Mouse (Mus musculus): Measurements from ENCODE around the gene Hist2h3c1.

DNA sequence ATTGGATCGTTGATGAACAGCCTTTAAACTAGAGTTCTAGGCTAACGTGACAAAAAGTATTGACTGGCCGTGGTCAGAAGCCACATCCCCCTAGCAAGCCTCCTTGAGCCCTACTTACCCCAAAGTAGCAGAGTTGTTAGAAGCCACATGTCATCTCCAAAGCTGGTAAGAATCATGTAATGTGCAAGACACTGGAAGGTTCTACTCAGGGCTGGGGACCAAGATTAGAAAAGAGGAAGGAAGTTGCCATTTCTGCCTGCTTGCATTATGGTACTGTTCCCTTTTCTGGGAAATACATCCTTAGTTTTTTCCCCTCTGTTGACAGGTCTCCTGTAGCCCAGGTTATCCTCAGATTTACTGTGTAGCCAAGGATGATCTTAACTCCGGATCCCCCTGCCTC, 47.3 kb downstream of the Hist2h3c1 start, which contains the start of gene Fcgr1:
- TF ChIP-seq HCFC1 (IDR thresholded peaks at IDR 0.05; ENCODE audit: borderline replicate concordance, insufficient read depth, low read length), result no peak
- no peak for TF ChIP-seq CHD2 (IDR thresholded peaks at IDR 0.05; ENCODE audit: low read depth, low read length)
- no peak for TF ChIP-seq ZC3H11A (IDR thresholded peaks at IDR 0.05; ENCODE audit: borderline replicate concordance, low read depth, low read length)
- TF ChIP-seq ZNF384 (IDR thresholded peaks at IDR 0.05; ENCODE audit: low read depth, low read length), result no peak
- no peak for TF ChIP-seq MAFK (IDR thresholded peaks at IDR 0.05; ENCODE audit: insufficient read depth, low read depth, low read length)
